Mouse (Mus musculus) MEL (cell line): ENCODE data around the gene Zmpste24. TPM values are rescaled to one million over a fixed set of nuclear protein-coding genes. Genes with fewer than 3 reads are reported as not detected.

Experiments used
- CHD2 ChIP-seq: IDR thresholded peaks from 2 replicates; pipeline ENCODE4 v1.6.1; 2011; ENCODE audit warnings: low read length, improper control_type of control experiment
- CTCF ChIP-seq, 3 experiments: IDR thresholded peaks in 2 of 3; conservative IDR thresholded peaks in 1 of 3; 2 replicates each; pipeline ENCODE4 v1.5.1; 2011 to 2012; ENCODE audit warnings: low read length in 3 of 3, low read depth in 2 of 3, mild to moderate bottlenecking in 2 of 3, improper control_type of control experiment in 1 of 3, inconsistent platforms in 1 of 3, mixed read lengths in 1 of 3, moderate library complexity in 1 of 3; ENCODE audit not compliant: control insufficient read depth in 1 of 3, insufficient read depth in 1 of 3, poor library complexity in 1 of 3, severe bottlenecking in 1 of 3
- ETS1 ChIP-seq: IDR thresholded peaks from 2 replicates; pipeline ENCODE4 v1.6.1; 2012; ENCODE audit warnings: low read depth, mild to moderate bottlenecking, inconsistent platforms, low read length, improper control_type of control experiment, moderate library complexity
- GABPA ChIP-seq: IDR thresholded peaks from 2 replicates; pipeline ENCODE4 v1.6.1; 2012; ENCODE audit warnings: low read depth, mild to moderate bottlenecking, inconsistent platforms, low read length, improper control_type of control experiment, moderate library complexity
- MAFK ChIP-seq: IDR thresholded peaks from 2 replicates; pipeline ENCODE4 v1.6.1; 2011; ENCODE audit warnings: low read depth, mild to moderate bottlenecking, low read length, improper control_type of control experiment, borderline replicate concordance
- MAX ChIP-seq: IDR thresholded peaks from 2 replicates; pipeline ENCODE4 v1.6.1; 2011; ENCODE audit warnings: low read length, improper control_type of control experiment
- MAZ ChIP-seq: IDR thresholded peaks from 2 replicates; pipeline ENCODE4 v1.6.1; 2012; ENCODE audit warnings: low read depth, mild to moderate bottlenecking, inconsistent platforms, low read length, improper control_type of control experiment
- MYC ChIP-seq: IDR thresholded peaks from 2 replicates; pipeline ENCODE4 v1.6.1; 2011; ENCODE audit warnings: low read depth, mild to moderate bottlenecking, low read length, improper control_type of control experiment, moderate library complexity
- POLR2AphosphoS2 ChIP-seq: IDR thresholded peaks from 2 replicates; pipeline ENCODE4 v1.6.1; 2011; ENCODE audit warnings: low read length, improper control_type of control experiment
- POLR2AphosphoS5 ChIP-seq: IDR thresholded peaks from 2 replicates; pipeline ENCODE4 v1.6.1; 2012; ENCODE audit warnings: low read depth, borderline replicate concordance, mild to moderate bottlenecking, inconsistent platforms, low read length, moderate library complexity, mixed read lengths
- SMC3 ChIP-seq: IDR thresholded peaks from 2 replicates; pipeline ENCODE4 v1.6.1; 2011; ENCODE audit warnings: low read depth, low read length, improper control_type of control experiment
- TCF12 ChIP-seq: IDR thresholded peaks from 2 replicates; pipeline ENCODE4 v1.6.1; 2014; ENCODE audit warnings: low read depth, mild to moderate bottlenecking, inconsistent platforms, low read length, improper control_type of control experiment, moderate library complexity
- ZMIZ1 ChIP-seq: IDR thresholded peaks from 2 replicates; pipeline ENCODE4 v1.6.1; 2012; ENCODE audit warnings: low read depth, mild to moderate bottlenecking, inconsistent platforms, low read length, improper control_type of control experiment, moderate library complexity
- polyA plus RNA-seq, 2 experiments: library from polyadenylated mRNA; stranded (reverse) in 1 of 2; unstranded in 1 of 2; fragments of >175 nt in 1 of 2; fragments of >200 nt in 1 of 2; gene quantifications; 2 replicates each; pipeline versions ENCODE4 v1.2.1 to v1.2.4; 2012; ENCODE audit warnings: low replicate concordance in 2 of 2, low read depth in 1 of 2; ENCODE audit not compliant: insufficient read length in 2 of 2, insufficient read depth in 1 of 2, missing spikeins in 1 of 2
- total RNA-seq: library from RNA; depleted of rRNA; stranded (reverse); fragments of 300-350 nt; gene quantifications from 2 replicates; pipeline ENCODE4 v1.2.3, GENCODE M21; 2012; rRNA removed

The Zmpste24 gene
- total and polyA plus RNA-seq, 3 experiments = 37.6 to 70.6 (median 44.7) TPM

DNA sequence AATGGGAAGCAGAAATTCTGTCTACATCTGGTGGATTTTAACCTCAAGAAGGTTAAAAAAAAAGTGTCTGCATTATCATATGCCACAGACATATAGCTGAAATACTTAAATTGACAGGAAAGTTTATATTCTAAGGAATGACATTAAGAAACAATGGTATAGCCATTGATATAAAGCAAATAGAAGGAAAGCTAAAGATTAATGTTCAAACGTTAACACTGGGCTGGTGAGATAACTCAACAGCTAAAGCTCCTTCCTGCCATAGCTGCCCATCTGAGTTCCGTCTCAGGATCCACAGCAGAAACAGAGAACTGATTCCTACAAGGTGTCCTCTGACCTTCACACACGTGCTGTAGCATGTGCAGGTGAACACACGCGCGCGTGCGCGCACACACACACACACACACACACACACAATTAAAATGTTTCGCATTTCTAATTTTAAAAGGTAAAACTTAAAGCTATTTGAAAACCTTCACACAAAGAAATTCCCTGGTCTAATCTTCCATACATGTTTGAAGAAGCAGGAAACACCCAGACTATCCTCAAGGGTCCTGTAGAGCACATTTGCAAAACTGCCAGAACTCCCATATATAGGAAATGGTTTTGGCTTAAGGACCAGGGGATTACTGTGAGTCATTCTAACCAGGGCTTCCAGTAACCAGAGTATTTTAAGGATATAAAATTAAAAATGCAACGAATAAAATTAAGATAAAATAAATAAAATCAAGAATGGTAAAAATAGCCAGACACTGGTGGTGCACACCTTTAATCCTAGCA lies 87.1 kb downstream of the Zmpste24 start (continued):
- TF ChIP-seq SMC3 (no peak), POLR2AphosphoS5 (no peak), ETS1 (peak; percentile 25; the same call in 1 of the 2 replicates), MAFK (no peak), POLR2AphosphoS2 (no peak), ZMIZ1 (no peak), MAX (no peak), CTCF (IDR thresholded peaks at IDR 0.05 in 2 of 3, conservative IDR thresholded peaks at IDR 0.05 in 1 of 3; ENCODE audit: control insufficient read depth in 1 of 3, insufficient read depth in 1 of 3, low read depth in 2 of 3, low read length in 3 of 3, poor library complexity in 1 of 3, severe bottlenecking in 1 of 3) (no peak), MAZ (no peak), TCF12 (peak; percentile 58; the same call in 1 of the 2 replicates), MYC (no peak), CHD2 (no peak), GABPA (no peak)
- TF ChIP-seq, all 39 proteins: peak for 8

Other genes starting within 250 kb of the Zmpste24 start
- not detected in 2 replicates for gene Rims3, start 243.4 kb downstream of the Zmpste24 start, total RNA-seq
- gene Rims3, start 243.4 kb downstream of the Zmpste24 start, polyA plus RNA-seq = under 1 TPM in 1 of 2 experiments, not detected in 1; 0.07 TPM
- 17.8 and 18.1 TPM in 2 replicates for gene Exo5, start 173.2 kb downstream of the Zmpste24 start, total RNA-seq
- 10 to 100 TPM in 1 of 2 experiments, not detected in 1; 20.6 TPM for gene Exo5, start 173.2 kb downstream of the Zmpste24 start, polyA plus RNA-seq
- 1.8 and 2.0 TPM in 2 replicates for gene Zfp69, start 146.5 kb downstream of the Zmpste24 start, total RNA-seq
- 1 to 10 TPM in 1 of 2 experiments, not detected in 1; 4.3 TPM for gene Zfp69, start 146.5 kb downstream of the Zmpste24 start, polyA plus RNA-seq
- 33.8 and 36.5 TPM in 2 replicates for gene Smap2, start 81.0 kb downstream of the Zmpste24 start, total RNA-seq
- gene Smap2, start 81.0 kb downstream of the Zmpste24 start, polyA plus RNA-seq = 100 to 1,000 TPM in 1 of 2 experiments, 10 to 100 TPM in 1; 83.5 to 118 TPM
- gene Col9a2, start 58.9 kb downstream of the Zmpste24 start, total RNA-seq = 0.12 TPM in 1 of 2 replicates, not detected in the other
- not detected for gene Col9a2, start 58.9 kb downstream of the Zmpste24 start, polyA plus RNA-seq
- gene Tmco2, start 11.0 kb upstream of the Zmpste24 start, total RNA-seq = not detected in 2 replicates
- gene Tmco2, start 11.0 kb upstream of the Zmpste24 start, polyA plus RNA-seq = not detected
- 17.3 and 21.0 TPM in 2 replicates for gene Rlf, start 116.8 kb upstream of the Zmpste24 start, total RNA-seq
- gene Rlf, start 116.8 kb upstream of the Zmpste24 start, polyA plus RNA-seq = 10 to 100 TPM; 14.1 to 54.0 TPM
- not detected in 2 replicates for gene Gm12888, start 226.7 kb upstream of the Zmpste24 start, total RNA-seq
- gene Gm12888, start 226.7 kb upstream of the Zmpste24 start, polyA plus RNA-seq = not detected